Mouse (Mus musculus): ENCODE data around the gene Ttc28. TPM values are rescaled to one million over a fixed set of nuclear protein-coding genes. Genes with fewer than 3 reads are reported as not detected.
"Not testable (repeated sequence)": the region's sequence is repeated elsewhere in the genome, so short reads cannot be mapped to it uniquely, and the experiment has no call there.

Ttc28 gene
- total RNA-seq, 2 experiments from 2014 or later: 15.0 to 16.9 TPM

- DNase-seq (ENCODE audit: low spot score in 2 of 2): no peak
- intact Hi-C loops (cut with DNase I): no loop called here
Measured at GRCm38 (mm10) chr5:110877666-110878505, 1.7 kb upstream of the Ttc28 start.

GRCm38 (mm10) chr5:110878526-110878925 is 1.1 kb upstream of the Ttc28 start:
- DNase-seq (ENCODE audit: low spot score in 2 of 2); intact Hi-C loops (cut with DNase I): not testable (repeated sequence)

- DNase-seq (ENCODE audit: low spot score in 2 of 2): no peak
- intact Hi-C loops (cut with DNase I): no loop called here
Measured at GRCm38 (mm10) chr5:110879042-110879441, 561 bp upstream of the Ttc28 start.

DNA sequence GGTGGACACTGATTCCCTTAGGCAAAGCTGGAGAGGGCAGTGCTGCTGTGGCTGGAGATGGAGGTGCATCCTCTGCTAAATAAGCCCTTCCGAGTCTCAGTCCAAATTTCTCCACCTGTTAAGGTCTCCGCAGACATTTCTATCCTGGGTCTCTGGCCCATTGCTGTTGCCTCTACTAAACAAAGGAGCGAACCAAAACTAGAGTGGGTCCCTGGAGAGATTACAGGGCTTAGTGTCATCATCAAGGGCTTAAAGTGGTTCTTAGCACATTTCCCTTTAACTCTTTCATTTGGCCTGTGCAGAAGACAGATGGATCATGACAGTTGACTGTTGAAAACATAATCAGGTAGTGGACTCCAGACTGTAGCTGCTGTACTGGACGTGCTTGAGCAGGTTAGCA is 9.0 kb downstream of the Ttc28 start:
- no peak for DNase-seq (ENCODE audit: low spot score in 2 of 2)
- intact Hi-C loops (cut with DNase I): no loop called here

DNA sequence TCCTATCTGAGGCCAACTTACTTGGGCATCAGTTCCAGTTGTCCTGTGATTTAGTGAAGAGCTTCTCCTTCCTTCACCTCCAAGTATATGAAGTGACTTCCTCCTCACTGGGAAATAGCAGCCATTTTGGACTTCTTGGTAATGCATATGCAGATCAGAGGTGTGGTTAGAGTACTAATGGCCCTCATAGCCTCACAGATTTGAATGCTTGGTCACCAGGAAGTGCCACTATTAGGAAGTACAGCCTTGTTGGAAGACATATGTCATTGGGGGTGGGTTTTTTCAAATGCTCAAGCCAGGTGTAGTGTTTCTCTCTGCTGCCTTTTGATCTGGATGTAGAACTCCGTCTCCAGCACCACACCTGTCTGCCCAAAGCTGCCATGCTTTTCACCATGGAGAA is 10.3 kb downstream of the Ttc28 start:
- intact Hi-C loops (cut with DNase I): no loop called here
- DNase-seq (ENCODE audit: low spot score in 2 of 2): no peak

DNA sequence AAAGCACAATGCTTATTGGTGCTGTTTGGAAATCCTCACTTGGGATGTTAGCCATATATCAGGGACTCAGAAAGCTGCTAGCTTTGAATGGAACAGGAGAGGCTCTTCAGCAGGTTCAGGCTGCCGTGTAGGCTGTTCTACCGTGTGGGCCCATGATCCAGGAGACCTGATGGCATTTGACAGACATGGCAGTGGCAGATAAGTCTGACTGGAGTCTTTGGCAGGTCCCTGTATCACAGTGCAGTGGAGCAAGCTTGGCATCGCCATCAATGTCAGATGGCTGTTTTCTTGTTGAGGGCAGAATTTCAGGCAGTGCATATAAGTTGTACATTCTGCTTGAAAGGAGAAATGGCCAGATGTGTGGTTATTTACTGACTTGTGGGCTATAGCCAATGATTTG is 11.0 kb downstream of the Ttc28 start:
- intact Hi-C loops (cut with DNase I): no loop called here
- DNase-seq (ENCODE audit: low spot score in 2 of 2): no peak

DNA sequence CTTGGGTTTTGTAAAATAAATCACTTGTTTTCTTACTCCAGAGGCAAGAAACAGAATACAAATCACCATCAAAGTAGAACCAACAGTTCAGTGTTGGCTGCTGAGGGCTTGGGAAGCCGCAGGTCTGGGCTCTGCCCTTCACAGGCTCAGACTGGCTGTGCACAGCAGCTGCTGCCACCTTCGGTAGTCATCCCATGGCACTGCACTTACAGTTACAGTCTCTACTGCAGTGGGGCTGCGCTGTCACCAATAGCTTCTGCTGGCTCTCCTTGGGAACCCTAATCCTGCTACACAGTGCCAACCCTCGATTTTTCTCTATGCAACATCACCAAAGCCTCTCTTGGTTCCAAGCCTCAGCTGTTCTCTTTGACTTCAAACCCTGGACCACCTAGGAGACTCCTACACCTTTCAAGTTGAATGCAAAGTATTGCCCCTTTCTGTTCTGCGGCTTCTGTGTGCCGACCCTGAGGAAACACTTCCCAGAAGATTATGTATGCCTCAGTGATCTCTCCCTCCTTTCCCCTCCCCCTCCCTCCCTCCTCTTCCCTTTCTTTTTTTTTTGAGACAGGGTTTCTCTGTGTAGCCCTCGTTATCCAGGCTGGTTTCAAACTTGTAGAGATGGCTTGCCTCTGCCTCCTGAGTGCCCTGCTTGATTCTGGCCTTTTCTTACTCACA is 17.6 kb downstream of the Ttc28 start:
- no peak for DNase-seq (ENCODE audit: low spot score in 2 of 2)
- intact Hi-C loops (cut with DNase I): no loop called here

DNA sequence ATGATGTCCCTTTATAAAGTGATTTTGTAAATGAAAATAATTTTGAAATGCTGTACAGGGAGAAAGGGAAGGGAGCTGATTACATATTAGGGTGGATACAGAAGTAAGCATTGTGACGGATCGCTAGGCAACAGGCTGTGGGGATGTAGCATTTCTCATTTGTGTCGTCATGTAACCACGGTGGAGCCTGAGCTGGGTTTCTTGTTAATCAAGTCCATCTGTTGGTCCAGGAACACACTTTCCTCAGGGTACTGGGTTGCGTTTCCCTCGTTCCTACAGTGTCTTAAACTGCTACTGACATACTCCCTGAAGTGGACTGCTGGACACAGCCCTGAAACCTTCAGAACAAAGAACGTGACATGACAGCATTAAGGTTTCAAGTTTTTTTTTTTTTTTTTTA is 18.6 kb downstream of the Ttc28 start:
- no peak for DNase-seq (ENCODE audit: low spot score in 2 of 2)
- intact Hi-C loops (cut with DNase I): no loop called here

GRCm38 (mm10) chr5:110898785-110899184 is 19.2 kb downstream of the Ttc28 start:
- intact Hi-C loops (cut with DNase I): no loop called here
- no peak for DNase-seq (ENCODE audit: low spot score in 2 of 2)

DNA sequence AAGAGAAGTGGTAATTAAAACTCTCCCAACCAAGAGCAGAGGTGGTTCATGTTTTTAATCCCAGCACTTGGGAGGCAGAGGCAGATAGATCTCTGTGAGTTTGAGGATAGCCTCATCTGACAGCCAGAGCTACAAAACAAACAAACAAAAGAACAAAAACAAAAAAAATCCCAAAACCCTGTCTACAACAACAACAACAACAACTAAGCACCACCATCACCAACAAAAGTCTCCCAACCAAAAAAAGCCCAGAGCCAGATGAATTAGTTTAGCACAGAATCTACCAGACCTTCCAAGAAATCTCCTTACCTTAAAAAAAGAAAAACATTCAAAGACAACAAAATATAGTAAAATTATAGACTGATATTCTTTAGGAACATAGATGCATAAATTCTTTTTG is 20.7 kb downstream of the Ttc28 start:
- DNase-seq (ENCODE audit: low spot score in 2 of 2): no peak
- intact Hi-C loops (cut with DNase I): no loop called here

DNA sequence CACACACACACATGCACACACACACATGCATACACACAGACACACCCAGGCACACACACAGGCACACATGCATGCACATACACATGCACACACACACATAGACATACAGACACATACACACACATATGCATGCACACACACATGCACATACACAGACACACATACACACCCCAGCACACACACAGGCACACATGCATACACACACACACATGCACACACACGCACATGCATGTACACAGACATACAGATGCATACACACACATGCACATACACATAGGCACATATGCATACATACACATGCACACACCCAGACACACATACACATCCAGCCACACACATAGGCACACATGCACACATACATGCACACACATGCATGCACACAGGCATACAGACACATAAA is 27.1 kb downstream of the Ttc28 start:
- DNase-seq (ENCODE audit: low spot score in 2 of 2): no peak
- intact Hi-C loops (cut with DNase I): no loop called here

DNA sequence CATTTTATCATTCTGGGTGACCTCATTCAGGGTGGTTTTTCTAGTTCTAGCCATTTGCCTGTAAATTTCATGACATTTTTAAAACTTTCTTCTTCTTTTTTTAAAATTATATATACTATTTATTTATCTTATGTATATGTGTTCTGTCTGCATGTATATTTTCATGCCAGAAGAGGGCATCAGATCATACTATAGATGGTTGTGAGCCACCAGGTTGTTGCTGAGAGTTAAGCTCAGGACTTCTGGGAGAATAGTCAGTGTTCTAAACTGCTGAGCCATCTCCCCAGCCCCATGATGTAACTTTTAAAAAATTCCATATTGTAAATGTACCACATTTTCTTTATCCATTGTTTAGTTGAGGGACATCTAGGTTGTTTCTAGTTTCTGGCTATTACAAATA is 29.3 kb downstream of the Ttc28 start:
- DNase-seq (ENCODE audit: low spot score in 2 of 2): no peak
- intact Hi-C loops (cut with DNase I): no loop called here

GRCm38 (mm10) chr5:110909955-110910589 is 30.5 kb downstream of the Ttc28 start:
- intact Hi-C loops (cut with DNase I): no loop called here
- DNase-seq (ENCODE audit: low spot score in 2 of 2): no peak

GRCm38 (mm10) chr5:110914859-110915258 is 35.3 kb downstream of the Ttc28 start:
- DNase-seq (ENCODE audit: low spot score in 2 of 2): no peak
- intact Hi-C loops (cut with DNase I): no loop called here

DNA sequence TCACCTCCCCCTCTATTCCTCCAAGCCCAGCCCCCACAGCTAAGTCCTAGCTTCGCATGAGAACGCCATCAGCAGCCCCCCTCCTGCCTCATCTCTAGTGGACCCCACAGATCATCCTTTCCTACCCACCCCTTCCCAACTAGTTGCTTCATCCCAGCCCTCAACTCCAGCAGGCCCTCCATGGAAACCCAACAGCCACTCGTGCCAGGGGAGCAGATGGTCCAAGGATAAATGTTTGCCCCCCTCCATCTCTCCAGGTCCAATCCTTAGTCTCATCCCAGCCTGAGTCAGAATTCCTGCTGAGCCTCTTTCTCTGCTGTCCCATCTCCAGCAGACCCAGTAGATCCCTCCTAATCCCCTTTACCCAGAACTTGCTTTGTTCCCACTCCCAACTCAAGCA is 36.6 kb downstream of the Ttc28 start:
- no peak for DNase-seq (ENCODE audit: low spot score in 2 of 2)
- intact Hi-C loops (cut with DNase I): no loop called here

DNA sequence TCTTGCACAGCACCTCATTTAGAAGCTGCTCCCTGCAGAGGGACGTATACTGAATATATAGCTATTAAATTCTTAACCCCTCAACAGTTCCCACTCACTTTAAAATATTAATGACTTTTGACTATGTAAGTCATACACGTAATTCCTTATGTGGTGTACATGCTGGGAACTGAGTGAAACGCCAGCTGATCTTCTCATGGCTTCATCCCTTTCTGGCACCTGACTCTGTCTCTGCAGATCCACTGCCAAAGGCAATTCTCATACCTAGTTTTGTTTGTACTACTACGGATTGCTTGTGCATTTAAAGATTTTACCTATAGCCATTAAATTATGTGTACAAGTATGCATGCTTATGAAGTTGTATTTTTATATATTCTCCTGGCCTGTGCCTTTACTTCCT is 39.9 kb downstream of the Ttc28 start:
- no peak for DNase-seq (ENCODE audit: low spot score in 2 of 2)
- intact Hi-C loops (cut with DNase I): no loop called here

- intact Hi-C loops (cut with DNase I): loop anchor here (5.0 kb wide), 1 partner anchor 86 kb away; the partner anchor contains the start of genes Chek2 and Hscb
- DNase-seq (ENCODE audit: low spot score in 2 of 2): peak; percentile 24 to 41
Measured at GRCm38 (mm10) chr5:110923336-110923735, 43.7 kb downstream of the Ttc28 start.

DNA sequence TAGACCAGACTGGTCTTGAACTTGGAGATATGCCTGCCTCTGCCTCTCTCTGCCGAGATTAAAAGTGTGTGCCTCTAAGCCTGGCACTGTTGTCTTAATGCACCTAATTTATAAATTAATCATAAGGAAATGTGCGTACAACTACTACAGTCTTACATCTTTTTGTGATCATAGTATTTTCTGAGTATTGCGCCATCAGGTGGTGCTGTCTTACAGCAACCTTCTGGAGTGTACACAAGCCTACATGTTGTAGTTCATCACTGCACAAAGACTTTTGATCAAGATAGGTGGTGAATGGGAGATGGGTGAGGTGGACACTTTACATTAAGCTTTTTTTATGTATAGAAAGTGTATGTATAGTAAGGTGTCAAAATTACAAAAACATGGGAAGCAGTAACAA is 45.0 kb downstream of the Ttc28 start:
- DNase-seq (ENCODE audit: low spot score in 2 of 2): peak in 1 of 2 experiments; percentile 15
- intact Hi-C loops (cut with DNase I): loop anchor here (5.0 kb wide), 1 partner anchor 87 kb away; the partner anchor contains the start of genes Chek2 and Hscb

GRCm38 (mm10) chr5:110925804-110926203 is 46.2 kb downstream of the Ttc28 start:
- DNase-seq (ENCODE audit: low spot score in 2 of 2): no peak
- intact Hi-C loops (cut with DNase I): no loop called here

GRCm38 (mm10) chr5:110928289-110928688 is 48.7 kb downstream of the Ttc28 start:
- DNase-seq (ENCODE audit: low spot score in 2 of 2): no peak
- intact Hi-C loops (cut with DNase I): no loop called here
